Mouse (Mus musculus): Measurements from ENCODE around the gene Samd8.

Samd8 gene

DNA sequence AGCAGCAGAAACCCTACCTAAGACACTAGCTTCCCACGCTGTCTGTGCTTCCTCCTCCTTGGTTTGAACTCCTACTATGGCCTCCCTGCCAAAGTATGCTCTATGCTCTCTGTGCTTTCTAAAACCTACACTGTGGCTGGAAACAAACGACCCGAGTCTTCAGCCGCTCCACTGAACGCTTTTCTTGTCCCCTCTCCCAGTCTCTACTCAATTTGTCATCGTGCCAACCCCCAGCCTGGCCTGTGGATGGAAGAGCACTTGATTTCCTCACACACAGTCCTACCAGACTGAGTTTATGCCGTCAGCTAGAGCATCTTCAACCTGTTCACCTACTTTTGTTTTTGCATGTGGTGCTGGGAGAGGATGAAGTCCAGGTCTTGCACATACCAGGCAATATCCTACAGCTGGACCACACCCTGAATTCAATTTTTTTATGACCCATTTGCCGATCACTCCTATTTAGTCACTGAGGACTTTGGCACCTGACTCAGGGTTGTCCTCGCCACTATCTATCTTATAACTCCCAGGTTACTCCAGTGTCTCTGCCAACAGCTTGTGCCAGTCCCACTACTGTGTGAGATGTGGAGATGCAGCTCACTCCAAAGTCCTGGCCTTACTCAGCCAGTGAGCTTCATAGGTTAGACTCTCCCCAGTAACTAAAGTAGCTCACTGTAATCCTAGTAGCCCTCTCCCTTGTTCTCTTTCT is 75.6 kb downstream of the Samd8 start:
- no peak for DNase-seq (ENCODE audit: low read depth, low spot score)

- peak; percentile 90 for DNase-seq (ENCODE audit: low read depth, low spot score)
Measured at GRCm38 (mm10) chr14:21830876-21831767, 80.8 kb downstream of the Samd8 start.

DNA sequence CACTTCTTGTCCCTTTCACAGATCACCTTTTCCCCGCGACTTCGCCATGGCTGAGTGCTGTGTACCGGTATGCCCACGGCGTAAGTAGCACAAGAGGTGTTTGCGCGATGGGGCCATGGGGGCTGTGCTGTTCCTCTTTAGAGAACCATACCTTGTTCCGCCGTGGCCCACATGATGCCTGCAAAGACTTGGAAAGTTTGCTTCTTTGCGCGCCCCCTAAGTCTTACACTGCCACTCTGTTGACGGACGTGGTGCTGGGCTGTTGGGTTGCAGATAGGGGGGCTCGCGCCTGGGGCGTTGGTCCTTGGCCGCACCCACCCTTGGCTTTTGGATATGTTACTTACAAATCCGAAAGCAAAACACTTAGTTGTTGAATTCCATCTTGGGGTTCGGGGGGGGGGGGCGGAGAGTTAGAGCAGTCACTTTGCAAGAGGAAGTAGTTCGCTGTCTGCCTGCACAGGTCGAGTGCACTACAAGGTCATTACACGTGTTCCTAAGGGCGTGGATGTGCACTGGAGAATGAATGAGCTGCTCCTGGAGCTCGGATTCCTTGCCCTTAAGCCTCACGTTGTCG is 81.6 kb downstream of the Samd8 start:
- DNase-seq (ENCODE audit: low read depth, low spot score): no peak

GRCm38 (mm10) chr14:21838336-21839017 is 88.1 kb downstream of the Samd8 start:
- no peak for DNase-seq (ENCODE audit: low read depth, low spot score)

DNA sequence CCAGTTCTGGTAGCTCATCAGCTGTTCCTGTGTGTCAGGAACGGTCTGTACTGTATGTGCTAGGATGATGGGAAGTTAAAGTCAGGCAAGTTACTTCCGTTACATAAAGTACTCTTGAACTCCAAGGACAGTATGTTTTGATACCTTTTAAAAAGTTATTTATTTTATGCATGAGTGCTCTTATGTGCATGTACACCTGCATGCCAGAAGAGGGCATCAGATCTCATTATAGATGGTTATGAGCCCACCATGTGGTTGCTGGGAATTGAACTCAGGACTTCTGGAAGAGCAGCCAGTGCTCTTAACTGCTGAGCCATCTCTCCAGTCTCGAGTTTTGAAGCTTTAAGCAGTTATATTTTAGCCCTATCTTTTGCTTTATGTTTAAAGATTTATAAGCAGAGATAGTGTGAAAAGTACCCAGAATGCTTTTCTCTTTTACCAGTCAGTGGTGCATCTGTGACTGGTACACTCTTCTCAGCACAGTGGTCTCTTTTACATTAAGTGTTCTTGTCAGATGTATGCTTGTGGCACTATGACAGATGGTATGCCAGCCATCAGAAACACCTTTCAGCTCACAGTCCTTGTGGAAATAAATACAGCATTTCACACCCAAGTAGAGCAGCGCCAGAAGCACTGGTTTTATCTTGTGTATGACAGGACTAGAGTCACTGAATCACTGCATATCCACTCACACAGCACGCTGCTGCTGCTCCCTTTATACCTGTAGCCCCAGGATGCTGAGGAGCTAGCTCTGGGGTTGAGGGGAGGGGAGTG is 91.7 kb downstream of the Samd8 start:
- no peak for DNase-seq (ENCODE audit: low read depth, low spot score)

DNA sequence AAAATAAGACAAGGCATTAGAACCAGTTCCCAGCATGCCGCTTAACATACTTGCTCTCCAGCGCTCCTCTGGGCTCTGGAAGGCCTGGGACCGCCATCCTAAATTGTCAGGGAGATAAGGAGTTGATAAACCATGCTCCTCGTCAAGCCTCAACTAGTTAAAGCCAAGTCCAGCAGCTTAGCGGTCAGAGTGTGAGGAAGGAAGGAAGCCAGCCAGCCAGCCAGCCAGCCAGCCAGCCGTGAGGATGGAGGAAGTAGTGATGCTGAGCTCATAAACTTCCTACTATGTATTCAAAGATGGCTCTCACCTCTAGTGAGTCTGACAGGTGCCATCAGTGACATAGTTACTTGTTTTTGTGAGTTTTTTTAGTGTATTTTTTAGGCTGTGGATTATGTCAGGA is 92.9 kb downstream of the Samd8 start:
- DNase-seq (ENCODE audit: low read depth, low spot score): no peak

DNA sequence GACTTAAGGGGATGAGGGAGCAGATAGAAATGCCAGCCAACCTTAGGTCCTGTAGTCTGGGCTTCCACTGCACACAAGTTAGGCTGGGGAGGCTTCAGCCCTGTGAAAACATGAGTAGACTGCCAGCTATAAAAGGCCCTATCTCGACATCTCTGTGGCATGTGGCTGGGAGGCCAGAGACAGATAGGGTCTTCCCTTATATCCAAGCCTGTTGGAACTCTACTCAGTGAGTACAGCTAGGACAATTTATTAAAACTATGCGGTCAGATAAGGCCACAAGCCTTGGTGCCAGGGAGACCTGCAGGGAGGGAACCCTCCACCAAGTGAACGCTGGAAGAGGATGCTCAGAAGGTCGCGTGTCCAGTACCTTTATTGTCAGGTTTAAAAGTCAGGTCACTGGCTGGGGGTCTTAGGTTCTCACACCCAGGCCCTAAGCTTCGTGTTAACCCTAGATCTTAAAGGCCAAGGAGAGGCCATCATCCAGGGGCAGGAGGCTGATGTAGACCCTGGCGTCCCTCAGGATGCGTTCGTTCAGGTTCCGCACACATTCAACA is 96.6 kb downstream of the Samd8 start:
- no peak for DNase-seq (ENCODE audit: low read depth, low spot score)

DNA sequence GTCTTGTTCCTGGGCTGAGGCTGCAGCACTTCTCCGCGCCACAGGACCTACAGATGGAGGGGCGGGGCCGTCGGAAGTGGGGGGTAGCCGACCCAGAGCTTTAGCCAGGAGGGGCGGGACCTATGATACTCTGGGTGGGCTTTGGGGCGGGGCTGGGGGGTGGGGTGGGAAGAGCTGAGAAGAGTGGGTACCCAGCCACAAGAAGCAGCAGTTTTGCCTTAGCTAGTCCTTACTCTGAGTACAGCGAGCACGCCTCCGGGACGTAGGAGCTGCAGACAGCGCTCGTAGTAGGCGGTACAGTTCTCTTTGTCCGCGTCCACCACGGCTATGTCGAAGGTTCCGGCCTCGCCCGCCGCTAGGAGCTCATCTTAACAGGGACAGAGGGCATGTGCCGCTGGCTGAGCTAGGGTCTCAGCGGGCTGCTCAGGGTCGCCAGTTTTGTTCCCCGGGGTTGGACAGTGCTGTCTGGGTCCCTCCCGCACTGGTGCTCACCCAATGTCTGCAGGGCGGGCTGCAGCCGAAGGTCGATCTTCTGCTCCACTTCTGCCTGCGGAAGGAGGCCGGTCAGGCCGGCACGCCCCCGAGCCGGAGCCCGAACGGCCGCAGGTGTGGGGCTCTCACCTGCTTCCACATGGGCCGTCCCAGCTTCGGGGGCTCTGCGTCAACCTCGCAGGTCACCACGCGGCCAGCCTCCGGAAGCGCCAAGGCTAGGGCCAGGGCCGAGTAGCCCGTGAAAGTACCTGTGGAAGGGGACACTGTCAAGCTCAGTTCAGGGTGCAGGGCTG is 97.2 kb downstream of the Samd8 start:
- DNase-seq (ENCODE audit: low read depth, low spot score): no peak
